Mouse (Mus musculus): ENCODE measurements around the gene A930002H24Rik.

GRCm38 (mm10) chr17:63878889-63879288 lies 15.3 kb upstream of the A930002H24Rik start:
- TF ChIP-seq CTCF (IDR thresholded peaks at IDR 0.05; ENCODE audit: control insufficient read depth, insufficient read depth, insufficient replicate concordance, low read depth, low read length) (no peak), POLR2A (IDR thresholded peaks at IDR 0.05; ENCODE audit: control insufficient read depth, low read depth, low read length) (no peak)
